Mouse (Mus musculus): ENCODE results near the gene Mrpl2.

- TF ChIP-seq POLR2A (IDR thresholded peaks at IDR 0.05; ENCODE audit: low read depth, low read length) (no peak), CTCF (conservative IDR thresholded peaks at IDR 0.05; ENCODE audit: insufficient read depth, insufficient read length, low read depth, low read length) (no peak)
Observed at GRCm38 (mm10) chr17:46647279-46647678, 1.2 kb downstream of the Mrpl2 start.

Measured in kidney, adult 2 months (tissue).